Mouse (Mus musculus): Measurements from ENCODE around the gene Adamts14.
A peak's percentile ranks its signal among the peaks of the same experiment; 100 is the strongest.

DNA sequence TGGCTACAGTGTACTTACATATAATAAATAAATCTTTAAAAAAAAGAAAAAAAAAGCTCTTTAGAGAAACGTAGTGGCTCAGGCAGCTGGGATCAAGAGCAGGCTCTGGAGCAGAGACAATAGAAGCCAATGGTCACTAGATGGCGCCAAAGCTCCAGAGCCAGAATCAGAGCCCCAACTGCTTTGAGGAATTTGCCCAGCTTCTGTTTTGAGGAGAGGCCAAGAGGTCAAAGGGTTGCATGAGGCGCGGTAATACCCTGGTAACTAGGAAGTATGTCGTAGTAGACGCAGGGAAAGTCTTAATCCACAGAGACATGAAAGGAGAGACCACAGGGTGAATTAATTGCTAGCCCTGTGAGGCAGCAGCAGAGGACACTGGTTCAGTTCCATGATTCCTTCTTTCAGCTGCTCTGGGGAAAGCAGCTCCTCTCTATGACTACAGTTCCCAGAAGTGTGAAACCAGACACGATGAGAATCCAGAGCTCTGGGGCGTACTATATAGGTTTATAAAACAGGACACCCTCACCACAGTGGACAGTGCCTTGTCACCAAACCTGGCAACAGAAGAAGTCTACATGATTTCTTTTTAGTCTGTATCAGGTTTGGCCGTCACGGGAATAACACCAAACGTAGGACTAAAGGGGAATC lies 73.5 kb downstream of the Adamts14 start:
- peak; percentile 83 for TF ChIP-seq CTCF (IDR thresholded peaks at IDR 0.05; ENCODE audit: control insufficient read depth, insufficient read depth, insufficient replicate concordance, low read depth, low read length)
- no peak for TF ChIP-seq POLR2A (IDR thresholded peaks at IDR 0.05; ENCODE audit: control insufficient read depth, low read depth, low read length)

Data from testis, adult 2 months (tissue).